Mouse (Mus musculus): ENCODE data around the gene Cd248. TPM values are rescaled to one million over a fixed set of nuclear protein-coding genes. Genes with fewer than 3 reads are reported as not detected.

Cd248 gene
- polyA plus RNA-seq, 1 experiment from 2014 or later = 11.9 TPM

- Histone ChIP-seq H3K9ac (replicated peaks; ENCODE audit: low read depth, low read length) (peak within 1 kb of the TSS; percentile 85), H3K27me3 (replicated peaks; ENCODE audit: control insufficient read depth, insufficient read depth, low read length) (no peaks in the 10 kb centered on the region), H3K9me3 (ENCODE audit: control insufficient read depth, low read length) (no peaks in the 10 kb centered on the region), H3K36me3 (ENCODE audit: control insufficient read depth, insufficient read depth) (0 out of 2 replicates have a peak, but pooled peaks cover 2% of the 10 kb centered on the region), H3K4me3 (replicated peaks; ENCODE audit: low read length) (peak within 1 kb of the TSS; percentile 84), H3K27ac (ENCODE audit: low read length) (peak within 1 kb of the TSS; percentile 77), H3K4me1 (replicated peaks; ENCODE audit: control insufficient read depth, insufficient read depth, low read length) (peaks cover 36% of the 10 kb centered on the region), H3K4me2 (ENCODE audit: low read length) (peak within 1 kb of the TSS; percentile 83)
- peak; percentile 95 for ATAC-seq
- WGBS = under 1% methylated on average over 41 of the region's 44 CpGs
Observed at GRCm38 (mm10) chr19:5038709-5039156, 29.1 kb upstream of the Cd248 start, which contains the start of the genes B4gat1 and AC124502.3. Gene B4gat1 (plus strand): TSS chr19:5038826. Gene AC124502.3 (plus strand): TSS chr19:5038891.

- peak; percentile 5; the same call in 1 of the 2 replicates for ATAC-seq
- H3K4me1 ChIP-seq (replicated peaks; ENCODE audit: control insufficient read depth, insufficient read depth, low read length) = peaks cover 36% of the 10 kb centered on the region
- H3K4me2 ChIP-seq (ENCODE audit: low read length) = peak overlapping the region; percentile 83
- WGBS = 9% methylated on average over 41 of the region's 41 CpGs
- peak overlapping the region; percentile 77; the same call in 1 of the 2 replicates for H3K27ac ChIP-seq (ENCODE audit: low read length)
- H3K9me3 ChIP-seq (ENCODE audit: control insufficient read depth, low read length) = no peaks in the 10 kb centered on the region
- H3K27me3 ChIP-seq (replicated peaks; ENCODE audit: control insufficient read depth, insufficient read depth, low read length) = no peaks in the 10 kb centered on the region
- peak overlapping the region; percentile 84 for H3K4me3 ChIP-seq (replicated peaks; ENCODE audit: low read length)
- peak overlapping the region; percentile 85 for H3K9ac ChIP-seq (replicated peaks; ENCODE audit: low read depth, low read length)
- H3K36me3 ChIP-seq (ENCODE audit: control insufficient read depth, insufficient read depth) = 0 out of 2 replicates have a peak, but pooled peaks cover 2% of the 10 kb centered on the region
Observed at GRCm38 (mm10) chr19:5039301-5040114, 28.4 kb upstream of the Cd248 start.

- H3K4me3 ChIP-seq (replicated peaks; ENCODE audit: low read length) = peak within 1 kb of the TSS; percentile 84
- no peaks in the 10 kb centered on the region for H3K27me3 ChIP-seq (replicated peaks; ENCODE audit: control insufficient read depth, insufficient read depth, low read length)
- H3K27ac ChIP-seq (ENCODE audit: low read length) = peak within 1 kb of the TSS; percentile 64
- H3K4me1 ChIP-seq (replicated peaks; ENCODE audit: control insufficient read depth, insufficient read depth, low read length) = peaks cover 36% of the 10 kb centered on the region
- 0 out of 2 replicates have a peak, but pooled peaks cover 2% of the 10 kb centered on the region for H3K36me3 ChIP-seq (ENCODE audit: control insufficient read depth, insufficient read depth)
- peak within 1 kb of the TSS; percentile 86 for H3K9ac ChIP-seq (replicated peaks; ENCODE audit: low read depth, low read length)
- ATAC-seq = peak; percentile 58
- no peaks in the 10 kb centered on the region for H3K9me3 ChIP-seq (ENCODE audit: control insufficient read depth, low read length)
- WGBS = 6% methylated on average over 40 of the region's 40 CpGs
- H3K4me2 ChIP-seq (ENCODE audit: low read length) = peak within 1 kb of the TSS; percentile 83
Observed at GRCm38 (mm10) chr19:5040862-5041523, 26.9 kb upstream of the Cd248 start, which contains the start of gene Brms1. Gene Brms1 (plus strand): TSS chr19:5041354.

GRCm38 (mm10) chr19:5041588-5041987 lies 26.3 kb upstream of the Cd248 start:
- WGBS = 3% methylated on average over 16 of the region's 16 CpGs
- H3K27ac ChIP-seq (ENCODE audit: low read length) = peak overlapping the region; percentile 58
- peak overlapping the region; percentile 83 for H3K4me2 ChIP-seq (ENCODE audit: low read length)
- peaks cover 36% of the 10 kb centered on the region for H3K4me1 ChIP-seq (replicated peaks; ENCODE audit: control insufficient read depth, insufficient read depth, low read length)
- peak overlapping the region; percentile 86 for H3K9ac ChIP-seq (replicated peaks; ENCODE audit: low read depth, low read length)
- H3K9me3 ChIP-seq (ENCODE audit: control insufficient read depth, low read length) = no peaks in the 10 kb centered on the region
- ATAC-seq = no peak; the same call in 1 of the 2 replicates
- H3K36me3 ChIP-seq (ENCODE audit: control insufficient read depth, insufficient read depth) = 0 out of 2 replicates have a peak, but pooled peaks cover 2% of the 10 kb centered on the region
- no peaks in the 10 kb centered on the region for H3K27me3 ChIP-seq (replicated peaks; ENCODE audit: control insufficient read depth, insufficient read depth, low read length)
- H3K4me3 ChIP-seq (replicated peaks; ENCODE audit: low read length) = peak overlapping the region; percentile 84

- Histone ChIP-seq H3K27ac (ENCODE audit: low read length) (no peak overlapping the region), H3K9ac (replicated peaks; ENCODE audit: low read depth, low read length) (no peak overlapping the region), H3K4me3 (replicated peaks; ENCODE audit: low read length) (no peak overlapping the region), H3K4me1 (replicated peaks; ENCODE audit: control insufficient read depth, insufficient read depth, low read length) (peaks cover 21% of the 10 kb centered on the region), H3K4me2 (ENCODE audit: low read length) (no peak overlapping the region), H3K27me3 (replicated peaks; ENCODE audit: control insufficient read depth, insufficient read depth, low read length) (peaks cover 4% of the 10 kb centered on the region; the same call in 1 of the 2 replicates), H3K9me3 (ENCODE audit: control insufficient read depth, low read length) (no peaks in the 10 kb centered on the region), H3K36me3 (ENCODE audit: control insufficient read depth, insufficient read depth) (0 out of 2 replicates have a peak, but pooled peaks cover 7% of the 10 kb centered on the region)
- WGBS = 79% methylated on average over 4 of the region's 4 CpGs
- ATAC-seq = no peak
Observed at GRCm38 (mm10) chr19:5045531-5045930, 22.3 kb upstream of the Cd248 start.

- no peak overlapping the region for H3K4me3 ChIP-seq (replicated peaks; ENCODE audit: low read length)
- no peak overlapping the region for H3K4me2 ChIP-seq (ENCODE audit: low read length)
- H3K4me1 ChIP-seq (replicated peaks; ENCODE audit: control insufficient read depth, insufficient read depth, low read length) = peaks cover 4% of the 10 kb centered on the region; the same call in 1 of the 2 replicates
- no peaks in the 10 kb centered on the region for H3K9me3 ChIP-seq (ENCODE audit: control insufficient read depth, low read length)
- no peak overlapping the region for H3K9ac ChIP-seq (replicated peaks; ENCODE audit: low read depth, low read length)
- 83% methylated on average over 14 of the region's 14 CpGs for WGBS
- no peak for ATAC-seq
- no peak overlapping the region for H3K27ac ChIP-seq (ENCODE audit: low read length)
- H3K27me3 ChIP-seq (replicated peaks; ENCODE audit: control insufficient read depth, insufficient read depth, low read length) = peaks cover 23% of the 10 kb centered on the region
- H3K36me3 ChIP-seq (ENCODE audit: control insufficient read depth, insufficient read depth) = 0 out of 2 replicates have a peak, but pooled peaks cover 5% of the 10 kb centered on the region
Observed at GRCm38 (mm10) chr19:5048138-5049056, 19.5 kb upstream of the Cd248 start.

- Histone ChIP-seq H3K36me3 (ENCODE audit: control insufficient read depth, insufficient read depth) (0 out of 2 replicates have a peak, but pooled peaks cover 5% of the 10 kb centered on the region), H3K27ac (ENCODE audit: low read length) (peak overlapping the region; percentile 43; the same call in 1 of the 2 replicates), H3K4me2 (ENCODE audit: low read length) (no peak overlapping the region), H3K9ac (replicated peaks; ENCODE audit: low read depth, low read length) (no peak overlapping the region), H3K9me3 (ENCODE audit: control insufficient read depth, low read length) (no peaks in the 10 kb centered on the region), H3K4me1 (replicated peaks; ENCODE audit: control insufficient read depth, insufficient read depth, low read length) (peaks cover 4% of the 10 kb centered on the region; the same call in 1 of the 2 replicates), H3K4me3 (replicated peaks; ENCODE audit: low read length) (no peak overlapping the region), H3K27me3 (replicated peaks; ENCODE audit: control insufficient read depth, insufficient read depth, low read length) (peaks cover 23% of the 10 kb centered on the region)
- no peak for ATAC-seq
- WGBS = 85% methylated on average over 6 of the region's 6 CpGs
Observed at GRCm38 (mm10) chr19:5049325-5049724, 18.6 kb upstream of the Cd248 start.

GRCm38 (mm10) chr19:5050047-5050905 lies 17.6 kb upstream of the Cd248 start, which contains the start of gene Rin1:
Gene Rin1 (plus strand): TSS chr19:5050481.
- H3K27ac ChIP-seq (ENCODE audit: low read length) = peak within 1 kb of the TSS; percentile 43; the same call in 1 of the 2 replicates

More at GRCm38 (mm10) chr19:5050047-5050905, 17.6 kb upstream of the Cd248 start, which contains the start of gene Rin1:
- Histone ChIP-seq H3K4me2 (ENCODE audit: low read length) (no peak within 1 kb of the TSS), H3K4me3 (replicated peaks; ENCODE audit: low read length) (no peak within 1 kb of the TSS), H3K36me3 (ENCODE audit: control insufficient read depth, insufficient read depth) (0 out of 2 replicates have a peak, but pooled peaks cover 5% of the 10 kb centered on the region), H3K4me1 (replicated peaks; ENCODE audit: control insufficient read depth, insufficient read depth, low read length) (peaks cover 4% of the 10 kb centered on the region; the same call in 1 of the 2 replicates), H3K9me3 (ENCODE audit: control insufficient read depth, low read length) (no peaks in the 10 kb centered on the region), H3K27me3 (replicated peaks; ENCODE audit: control insufficient read depth, insufficient read depth, low read length) (peaks cover 23% of the 10 kb centered on the region), H3K9ac (replicated peaks; ENCODE audit: low read depth, low read length) (no peak within 1 kb of the TSS)
- 19% methylated on average over 14 of the region's 14 CpGs for WGBS
- ATAC-seq = peak; percentile 75

Measured in forebrain, embryonic 16.5 days (tissue).